Mouse (Mus musculus) cerebellum, adult 2 months (tissue): Measurements from ENCODE around the gene Armh2.

Experiments
- CTCF ChIP-seq: fragments of 200-500 bp; IDR thresholded peaks from 2 replicates; pipeline ENCODE4 v1.5.1; 2011; ENCODE audit warnings: low read depth, mild to moderate bottlenecking, control low read depth, low read length, moderate library complexity, borderline replicate concordance; ENCODE audit not compliant: insufficient read depth
- POLR2A ChIP-seq: fragments of 200-500 bp; IDR thresholded peaks from 2 replicates; pipeline ENCODE4 v1.6.1; 2011; ENCODE audit warnings: low read length, control low read depth, borderline replicate concordance; ENCODE audit not compliant: insufficient read depth

DNA sequence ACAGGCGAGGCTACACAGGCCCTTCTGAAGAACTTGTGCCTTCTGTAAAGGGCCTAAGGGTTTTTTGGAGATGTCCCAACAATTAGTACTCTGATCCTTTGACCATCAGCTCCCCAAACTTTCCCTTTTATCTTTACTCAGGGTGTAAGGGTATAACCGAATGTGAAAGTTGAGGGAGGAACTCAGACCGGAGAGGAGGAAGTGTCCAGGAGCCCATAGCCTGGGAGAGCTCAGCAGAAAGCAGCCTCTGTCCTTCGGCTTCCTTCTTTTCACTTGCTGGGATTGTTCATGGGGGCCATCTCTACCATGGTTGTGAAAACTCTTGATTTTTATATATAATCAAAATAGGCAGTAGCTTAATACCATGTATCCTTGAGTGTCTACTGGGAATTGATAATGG, 42.3 kb upstream of the Armh2 start:
- TF ChIP-seq CTCF (no peak), POLR2A (no peak)
